Mouse (Mus musculus): ENCODE results near the gene Cdhr3.

- no peak for TF ChIP-seq POLR2A (IDR thresholded peaks at IDR 0.05; ENCODE audit: insufficient read depth, low read depth, low read length)
- TF ChIP-seq CTCF (IDR thresholded peaks at IDR 0.05) = no peak
- no peak for TF ChIP-seq EP300 (IDR thresholded peaks at IDR 0.05; ENCODE audit: insufficient read depth, low read depth, low read length)
Measured at GRCm38 (mm10) chr12:33009206-33009966, 83.3 kb downstream of the Cdhr3 start.
